Mouse (Mus musculus) spleen, adult 2 months (tissue): ENCODE data around the gene Ndufb5.

ENCODE experiments used
- CTCF ChIP-seq: fragments of 200-500 bp; IDR thresholded peaks from 2 replicates; pipeline ENCODE4 v1.5.1; 2011; ENCODE audit warnings: mild to moderate bottlenecking, inconsistent platforms; ENCODE audit not compliant: insufficient read depth, insufficient read length, insufficient replicate concordance; ENCODE audit errors: extremely low read depth
- POLR2A ChIP-seq: fragments of 200-500 bp; IDR thresholded peaks from 2 replicates; pipeline ENCODE4 v1.6.1; 2011; ENCODE audit warnings: low read depth, low read length, inconsistent platforms

DNA sequence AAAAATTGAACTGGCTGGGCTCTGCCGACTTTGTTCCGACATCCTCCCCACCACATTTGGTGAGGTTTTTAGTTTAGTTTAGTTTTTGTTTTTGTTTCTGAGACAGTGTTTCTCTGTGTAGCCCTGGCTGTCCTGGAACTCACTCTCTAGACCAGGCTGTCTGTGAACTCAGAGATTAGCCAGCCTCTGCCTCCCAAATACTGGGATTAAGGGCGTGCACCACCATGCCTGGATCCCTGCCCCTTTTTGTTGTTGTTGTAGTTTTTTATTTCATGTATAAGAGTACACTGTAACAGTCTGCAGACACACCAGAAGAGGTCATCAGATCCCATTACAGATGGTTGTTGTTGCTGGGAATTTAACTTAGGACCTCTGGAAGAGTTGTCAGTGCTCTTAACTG is 46.8 kb upstream of the Ndufb5 start:
- TF ChIP-seq CTCF, result no peak
- no peak for TF ChIP-seq POLR2A
